Mouse (Mus musculus): ENCODE results near the gene Sf3b1.

DNA sequence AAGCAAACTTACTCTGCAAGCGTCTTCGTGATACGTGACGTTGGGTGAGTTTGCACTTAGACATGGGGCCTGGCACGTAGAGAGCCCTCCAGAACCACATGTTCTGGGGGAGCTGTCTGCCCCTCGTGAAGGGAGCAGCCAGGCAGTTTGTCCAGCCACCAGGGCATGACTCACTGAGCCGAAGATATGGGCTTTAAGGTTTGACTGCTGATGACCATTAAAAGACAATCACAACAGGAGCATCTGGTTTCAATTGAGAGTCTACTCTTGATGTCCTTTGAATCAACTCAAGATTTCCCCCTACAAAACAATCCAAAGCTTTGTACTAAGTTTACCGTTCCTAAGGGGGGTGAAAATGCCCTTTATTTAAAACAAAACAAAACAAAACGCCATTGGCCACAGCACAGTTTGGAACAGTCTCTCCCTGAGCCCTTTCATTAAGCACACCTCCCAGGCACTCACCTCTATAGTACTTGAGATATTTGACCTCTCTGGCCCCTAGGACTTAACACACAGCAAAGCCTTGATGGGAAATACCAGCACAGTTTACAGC, 66.6 kb downstream of the Sf3b1 start:
- TF ChIP-seq CTCF (IDR thresholded peaks at IDR 0.05; ENCODE audit: extremely low read depth, insufficient read depth, insufficient read length, insufficient replicate concordance) = no peak
- TF ChIP-seq POLR2A (IDR thresholded peaks at IDR 0.05; ENCODE audit: low read depth, low read length) = no peak

Measured in spleen, adult 2 months (tissue).